Mouse (Mus musculus) liver, adult 2 months (tissue): Measurements from ENCODE around the gene Jade1.

Source experiments
- CTCF ChIP-seq: fragments of 200-500 bp; IDR thresholded peaks from 2 replicates; pipeline ENCODE4 v1.5.1; 2011; ENCODE audit warnings: low read depth, low read length, control low read depth
- POLR2A ChIP-seq: fragments of 200-500 bp; IDR thresholded peaks from 2 replicates; pipeline ENCODE4 v1.6.1; 2011; ENCODE audit warnings: low read length, control low read depth; ENCODE audit not compliant: insufficient read depth; ENCODE audit errors: extremely low read depth

DNA sequence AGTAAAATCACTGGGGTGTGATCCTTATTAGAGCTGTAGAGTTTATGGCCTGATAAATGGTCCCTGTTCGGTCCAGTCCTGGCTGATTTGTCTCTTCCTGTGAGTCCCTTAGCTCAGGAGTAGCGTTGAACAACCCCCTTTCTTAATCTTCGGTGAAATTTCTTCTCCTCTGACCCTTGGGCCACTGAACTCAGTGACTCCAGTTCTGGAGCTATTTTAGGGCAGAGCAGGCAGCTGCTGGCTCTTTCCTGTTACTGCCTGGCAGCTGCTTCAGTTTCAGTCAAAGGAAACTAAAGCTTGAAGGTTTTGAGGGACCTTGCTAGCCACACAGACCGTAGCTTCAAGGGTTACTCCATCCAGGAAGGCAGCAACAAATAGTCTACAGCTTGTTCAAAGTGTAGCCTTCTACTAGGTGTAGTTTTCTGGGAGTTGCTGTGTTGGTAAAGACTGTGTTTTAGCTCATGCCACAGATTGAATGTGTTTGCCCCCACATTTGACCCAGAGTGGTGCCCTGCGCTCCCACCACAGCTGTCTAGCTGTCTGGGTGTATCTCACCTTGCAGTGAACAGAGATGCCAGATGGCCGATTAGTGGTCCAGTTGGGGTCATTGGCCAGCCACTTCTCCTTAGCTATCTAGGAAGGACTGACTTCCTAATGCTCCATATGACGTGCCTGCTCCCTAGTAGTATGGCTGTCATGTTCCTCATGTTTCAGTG lies 19.3 kb downstream of the Jade1 start:
- TF ChIP-seq CTCF (no peak), POLR2A (no peak)
